Mouse (Mus musculus) stomach, postnatal 0 days (tissue): ENCODE results near the gene Mrpl48.

Experiments used
- CTCF ChIP-seq: IDR thresholded peaks from 2 replicates; pipeline ENCODE4 v1.5.1; 2016; ENCODE audit warnings: antibody characterized with exemption, low read depth, mild to moderate bottlenecking, moderate library complexity
- EP300 ChIP-seq: optimal IDR thresholded peaks from 2 replicates; pipeline ENCODE3; 2016; ENCODE audit warnings: antibody characterized with exemption

DNA sequence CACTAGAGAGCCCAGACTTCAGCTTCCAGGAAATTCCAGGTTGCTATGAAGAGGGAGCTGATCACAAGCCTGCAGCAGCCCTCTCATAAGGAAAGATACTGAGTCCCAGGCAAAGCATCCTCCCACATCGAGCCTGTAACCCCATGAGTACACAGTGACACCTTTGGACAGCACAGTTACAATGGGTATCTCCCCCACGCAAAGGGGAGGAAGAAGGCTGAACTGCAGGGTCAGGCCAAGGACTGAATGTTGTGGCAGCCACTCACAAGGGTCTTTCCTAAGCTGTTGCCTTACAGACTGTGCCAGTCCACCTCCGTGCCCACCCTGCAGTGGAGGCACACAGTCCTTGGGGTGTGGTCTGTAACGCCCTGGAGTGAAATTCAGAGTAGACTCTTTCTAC lies 101.6 kb downstream of the Mrpl48 start:
- TF ChIP-seq CTCF (no peak), EP300 (no peak)
